Mouse (Mus musculus): ENCODE measurements around the gene Vps50. TPM values are rescaled to one million over a fixed set of nuclear protein-coding genes. Genes with fewer than 3 reads are reported as not detected.

Vps50 gene
- total RNA-seq, 2 experiments from 2014 or later: 19.5 to 20.8 TPM

Other genes starting within 250 kb of the Vps50 start
- 1 to 10 TPM; 2.9 to 4.9 TPM for gene Samd9l, start 98.8 kb upstream of the Vps50 start, total RNA-seq (2021)
- gene Hepacam2, start 84 bp upstream of the Vps50 start, total RNA-seq (2021): under 1 TPM in 1 of 2 experiments, not detected in 1; 0.21 TPM

Measured in gastrocnemius, adult 18-20 months (tissue).